Comparison of ENCODE assay signal across 9 mouse cellular contexts in the genomic region with DNA sequence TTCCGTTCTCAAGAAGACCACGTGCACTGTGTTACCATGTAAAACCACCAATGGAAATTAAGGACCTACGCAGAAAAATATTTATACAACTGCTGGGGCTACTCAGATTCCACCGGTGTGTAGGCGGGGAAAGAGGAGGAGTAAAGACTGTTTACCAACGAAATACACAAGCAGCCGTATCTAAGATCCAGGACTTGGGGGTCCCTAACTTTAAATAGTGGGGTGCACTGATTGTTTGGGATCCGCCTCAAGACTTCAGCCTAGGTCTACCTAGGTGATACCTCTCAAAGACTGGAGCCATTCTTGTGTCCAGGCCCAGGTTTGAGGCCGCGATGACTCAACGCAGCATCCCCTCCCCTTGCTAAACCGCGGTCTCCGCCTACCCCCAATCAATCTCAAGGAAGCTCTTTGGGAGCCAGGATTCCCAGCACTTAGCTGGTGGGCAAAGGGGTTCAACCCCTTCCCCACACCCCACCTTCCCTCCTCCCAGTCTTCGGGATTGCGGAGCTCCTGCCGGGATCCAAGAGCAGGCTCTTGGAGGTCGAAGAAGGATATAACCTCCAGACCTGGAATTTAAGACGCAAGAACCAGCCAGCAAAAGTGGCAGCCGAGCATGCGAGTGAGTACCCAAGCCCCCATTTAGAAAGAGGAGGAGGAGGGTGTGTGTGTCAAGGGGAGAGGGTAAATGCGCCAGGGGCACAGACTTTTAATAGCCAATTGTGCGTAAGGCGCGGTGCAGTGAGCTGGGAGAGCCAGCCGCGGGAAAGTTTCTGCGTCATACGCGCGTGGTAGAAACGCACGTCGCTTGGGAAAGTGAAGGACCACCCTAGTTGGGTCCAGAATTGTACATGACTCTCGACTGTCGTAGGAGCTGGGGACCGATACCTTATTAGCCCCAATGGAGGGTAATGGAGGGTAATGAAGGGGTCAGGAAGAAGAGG. TPM values are rescaled to one million over a fixed set of nuclear protein-coding genes. Genes with fewer than 3 reads are reported as not detected.
DNase-seq lines count a peak whose midpoint lies in the region; ATAC-seq and TF ChIP-seq lines count a peak whose summit lies in the region.
"Had no signal": no experiment of that assay in that cellular context is flagged by ENCODE, and none has a peak within 500 bp of the region (broad histone marks: within the 10 kb centered on the region; RNA-seq: fewer than 3 reads in every experiment).

No protein-coding gene starts in this region.

- peak overlapping the region; percentile 96 for H3K4me2 ChIP-seq in forebrain, embryonic 13.5 days
- H3K4me2 ChIP-seq in stomach, postnatal 0 days (replicated peaks; ENCODE audit: low read depth), result peak overlapping the region; percentile 68

- 7% methylated on average over 37 of the region's 37 CpGs for WGBS in spleen, adult 2 months
- 2% methylated on average over 37 of the region's 37 CpGs for WGBS in forebrain, embryonic 13.5 days
- WGBS in hindbrain, embryonic 10.5 days, result under 1% methylated on average over 37 of the region's 37 CpGs
- whole genome bisulfite sequencing in stomach, postnatal 0 days, result under 1% methylated on average over 37 of the region's 37 CpGs

- H3K4me1 ChIP-seq in spleen, adult 2 months (ENCODE audit: control insufficient read depth, insufficient read depth, insufficient read length), result no peaks in the 10 kb centered on the region
- H3K4me1 ChIP-seq in forebrain, embryonic 13.5 days, result peaks cover 43% of the 10 kb centered on the region
- peaks cover 50% of the 10 kb centered on the region for H3K4me1 ChIP-seq in hindbrain, embryonic 10.5 days (replicated peaks)
- 0 out of 2 replicates have a peak, but pooled peaks cover 2% of the 10 kb centered on the region for H3K4me1 ChIP-seq in stomach, postnatal 0 days (replicated peaks; ENCODE audit: control insufficient read depth, insufficient read depth)

- TF ChIP-seq CTCF in spleen, adult 2 months (IDR thresholded peaks at IDR 0.05; ENCODE audit: extremely low read depth, insufficient read depth, insufficient read length, insufficient replicate concordance), result no peak
- no peak for TF ChIP-seq CTCF in stomach, postnatal 0 days (IDR thresholded peaks at IDR 0.05; ENCODE audit: low read depth)

- H3K27me3 ChIP-seq in spleen, adult 2 months (ENCODE audit: control insufficient read depth, insufficient read depth, low read length), result peaks cover 4% of the 10 kb centered on the region; the same call in 1 of the 2 replicates
- H3K27me3 ChIP-seq in forebrain, embryonic 13.5 days, result peaks cover 50% of the 10 kb centered on the region
- H3K27me3 ChIP-seq in hindbrain, embryonic 10.5 days (ENCODE audit: insufficient read depth, poor library complexity, severe bottlenecking), result peaks cover 69% of the 10 kb centered on the region
- H3K27me3 ChIP-seq in stomach, postnatal 0 days (ENCODE audit: control insufficient read depth, insufficient read depth, low read length), result no peaks in the 10 kb centered on the region

- H3K4me3 ChIP-seq in spleen, adult 2 months (ENCODE audit: extremely low read depth, insufficient read depth, insufficient read length), result peak overlapping the region; percentile 30
- H3K4me3 ChIP-seq in forebrain, embryonic 13.5 days, result peak overlapping the region; percentile 58
- H3K4me3 ChIP-seq in hindbrain, embryonic 10.5 days, result peak overlapping the region; percentile 72
- peak overlapping the region; percentile 68 for H3K4me3 ChIP-seq in stomach, postnatal 0 days (ENCODE audit: low read depth, low read length)

- TF ChIP-seq POLR2A in spleen, adult 2 months (IDR thresholded peaks at IDR 0.05; ENCODE audit: low read depth, low read length), result no peak

- H3K9me3 ChIP-seq in forebrain, embryonic 13.5 days (replicated peaks), result no peaks in the 10 kb centered on the region
- no peaks in the 10 kb centered on the region for H3K9me3 ChIP-seq in hindbrain, embryonic 10.5 days
- no peaks in the 10 kb centered on the region for H3K9me3 ChIP-seq in stomach, postnatal 0 days (ENCODE audit: control insufficient read depth, low read length)

- no peaks in the 10 kb centered on the region for H3K36me3 ChIP-seq in spleen, adult 2 months (ENCODE audit: control insufficient read depth, insufficient read depth, low read length)
- no peaks in the 10 kb centered on the region for H3K36me3 ChIP-seq in forebrain, embryonic 13.5 days (ENCODE audit: poor library complexity, severe bottlenecking)
- H3K36me3 ChIP-seq in hindbrain, embryonic 10.5 days, result no peaks in the 10 kb centered on the region
- peaks cover 7% of the 10 kb centered on the region for H3K36me3 ChIP-seq in stomach, postnatal 0 days (ENCODE audit: control insufficient read depth, insufficient read depth, low read length)

- no peak for DNase-seq in spleen, adult 2 months (ENCODE audit: low read depth in 1 of 2, low spot score in 2 of 2)
- no peak for DNase-seq in spleen, adult 12 weeks (ENCODE audit: low spot score)
- DNase-seq in hindbrain, embryonic 10.5 days (ENCODE audit: low spot score), result peak; percentile 42
- DNase-seq in layer of hippocampus, adult 9-11 months, result peak; percentile 23
- DNase-seq in mesoderm, embryonic 11.5 days (ENCODE audit: low read depth, low spot score), result peak; percentile 52
- DNase-seq in stomach, postnatal 0 days (ENCODE audit: low spot score), result peak; percentile 45
- no peak for DNase-seq in frontal cortex, postnatal 14 days (ENCODE audit: low spot score in 2 of 2)

- peak; percentile 28 for TF ChIP-seq EP300 in stomach, postnatal 0 days (optimal IDR thresholded peaks at IDR 0.05)

- peak overlapping the region; percentile 22 for H3K9ac ChIP-seq in forebrain, embryonic 13.5 days
- peak overlapping the region; percentile 67 for H3K9ac ChIP-seq in stomach, postnatal 0 days (ENCODE audit: low read length)

- ATAC-seq in forebrain, embryonic 13.5 days, result peak; percentile 14; the same call in 1 of the 2 replicates
- peak; percentile 1; the same call in 1 of the 2 replicates for ATAC-seq in stomach, postnatal 0 days (ENCODE audit: low FRiP score, low TSS enrichment)

- H3K27ac ChIP-seq in spleen, adult 2 months (ENCODE audit: insufficient read depth, low read length), result peak overlapping the region; percentile 35; the same call in 1 of the 2 replicates
- H3K27ac ChIP-seq in forebrain, embryonic 13.5 days, result no peak overlapping the region
- H3K27ac ChIP-seq in hindbrain, embryonic 10.5 days, result peak overlapping the region; percentile 66
- peak overlapping the region; percentile 79 for H3K27ac ChIP-seq in stomach, postnatal 0 days (replicated peaks)
- H3K27ac ChIP-seq: macrophage had no signal

RNA-seq across cellular contexts. Expression of a gene that starts 2.8 kb away (rescaled TPM):
- polyA plus RNA-seq in spleen, adult 2 months (2012; rRNA removed), result 1.5 and 2.1 TPM in 2 replicates
- polyA plus RNA-seq in forebrain, embryonic 13.5 days (2015; fragmentation: Nextera tagmentation; extraction: Ambion mirVana), result 0.89 and 1.4 TPM in 2 replicates
- polyA plus RNA-seq in hindbrain, embryonic 10.5 days (2016; fragmentation: Nextera tagmentation; extraction: Ambion mirVana), result 2.1 and 2.3 TPM in 2 replicates
- polyA plus RNA-seq in stomach, postnatal 0 days (2015; fragmentation: Nextera tagmentation; extraction: Ambion mirVana), result 2.5 and 2.9 TPM in 2 replicates
- polyA plus RNA-seq: macrophage had no signal

Comparison
In these comparisons a context has a peak if more than half of its experiments do, and no peak if none do; other contexts are left out.
1. DNase-seq: peak in hindbrain, embryonic 10.5 days (single experiment), layer of hippocampus, adult 9-11 months (single experiment), mesoderm, embryonic 11.5 days (single experiment) and stomach, postnatal 0 days (single experiment); none in spleen, adult 2 months (0 of 2), spleen, adult 12 weeks (single experiment) and frontal cortex, postnatal 14 days (0 of 2).
2. Peak in every context shown above with its lines, with median percentiles within 50 percentile points of each other: H3K4me3 ChIP-seq.